Mouse (Mus musculus): ENCODE measurements around the gene Sipa1l2. TPM values are rescaled to one million over a fixed set of nuclear protein-coding genes. Genes with fewer than 3 reads are reported as not detected.

The Sipa1l2 gene
- 19.6 and 21.2 TPM in 2 replicates for polyA plus RNA-seq (2012; rRNA removed)

GRCm38 (mm10) chr8:125569533-125570365 lies at the start of gene Sipa1l2:
TSS of gene Sipa1l2 (minus strand) at chr8:125569808.
- peak within 1 kb of the TSS; percentile 87 for H3K27ac ChIP-seq (ENCODE audit: control insufficient read depth, insufficient read depth, low read depth, low read length)
- peaks cover 8% of the 10 kb centered on the region for H3K4me1 ChIP-seq (ENCODE audit: control insufficient read depth, insufficient read depth, low read length)
- TF ChIP-seq POLR2A (IDR thresholded peaks at IDR 0.05; ENCODE audit: control insufficient read depth, low read depth, low read length) (peak; percentile 65), CTCF (IDR thresholded peaks at IDR 0.05; ENCODE audit: control insufficient read depth, insufficient read depth, insufficient replicate concordance, low read depth, low read length) (no peak)
- no peaks in the 10 kb centered on the region for H3K27me3 ChIP-seq (ENCODE audit: control insufficient read depth, insufficient read depth, low read length)
- peak within 1 kb of the TSS; percentile 94 for H3K4me3 ChIP-seq (ENCODE audit: control insufficient read depth, low read depth, low read length)
- no peaks in the 10 kb centered on the region for H3K36me3 ChIP-seq (ENCODE audit: control insufficient read depth, insufficient read depth, low read length)

- Histone ChIP-seq H3K4me1 (ENCODE audit: control insufficient read depth, insufficient read depth, low read length) (peaks cover 2% of the 10 kb centered on the region; the same call in 1 of the 2 replicates), H3K27ac (ENCODE audit: control insufficient read depth, insufficient read depth, low read depth, low read length) (no peak overlapping the region), H3K36me3 (ENCODE audit: control insufficient read depth, insufficient read depth, low read length) (no peaks in the 10 kb centered on the region), H3K27me3 (ENCODE audit: control insufficient read depth, insufficient read depth, low read length) (no peaks in the 10 kb centered on the region), H3K4me3 (ENCODE audit: control insufficient read depth, low read depth, low read length) (peak overlapping the region; percentile 78)
- TF ChIP-seq POLR2A (IDR thresholded peaks at IDR 0.05; ENCODE audit: control insufficient read depth, low read depth, low read length) (0 out of 2 replicates have a peak, but pooled peaks have one; percentile 11), CTCF (IDR thresholded peaks at IDR 0.05; ENCODE audit: control insufficient read depth, insufficient read depth, insufficient replicate concordance, low read depth, low read length) (no peak)
Measured at GRCm38 (mm10) chr8:125618543-125619335, 49.1 kb upstream of the Sipa1l2 start.

- Histone ChIP-seq H3K27me3 (ENCODE audit: control insufficient read depth, insufficient read depth, low read length) (no peaks in the 10 kb centered on the region), H3K36me3 (ENCODE audit: control insufficient read depth, insufficient read depth, low read length) (no peaks in the 10 kb centered on the region), H3K4me3 (ENCODE audit: control insufficient read depth, low read depth, low read length) (no peak overlapping the region), H3K27ac (ENCODE audit: control insufficient read depth, insufficient read depth, low read depth, low read length) (no peak overlapping the region), H3K4me1 (ENCODE audit: control insufficient read depth, insufficient read depth, low read length) (peaks cover 2% of the 10 kb centered on the region; the same call in 1 of the 2 replicates)
- TF ChIP-seq CTCF (IDR thresholded peaks at IDR 0.05; ENCODE audit: control insufficient read depth, insufficient read depth, insufficient replicate concordance, low read depth, low read length) (no peak), POLR2A (IDR thresholded peaks at IDR 0.05; ENCODE audit: control insufficient read depth, low read depth, low read length) (no peak)
Measured at GRCm38 (mm10) chr8:125616935-125617334, 47.3 kb upstream of the Sipa1l2 start.

- H3K4me1 ChIP-seq (ENCODE audit: control insufficient read depth, insufficient read depth, low read length) = peaks cover 2% of the 10 kb centered on the region; the same call in 1 of the 2 replicates
- H3K27me3 ChIP-seq (ENCODE audit: control insufficient read depth, insufficient read depth, low read length) = no peaks in the 10 kb centered on the region
- no peak overlapping the region for H3K4me3 ChIP-seq (ENCODE audit: control insufficient read depth, low read depth, low read length)
- no peaks in the 10 kb centered on the region for H3K36me3 ChIP-seq (ENCODE audit: control insufficient read depth, insufficient read depth, low read length)
- TF ChIP-seq POLR2A (IDR thresholded peaks at IDR 0.05; ENCODE audit: control insufficient read depth, low read depth, low read length) (no peak), CTCF (IDR thresholded peaks at IDR 0.05; ENCODE audit: control insufficient read depth, insufficient read depth, insufficient replicate concordance, low read depth, low read length) (no peak)
- no peak overlapping the region for H3K27ac ChIP-seq (ENCODE audit: control insufficient read depth, insufficient read depth, low read depth, low read length)
Measured at GRCm38 (mm10) chr8:125616039-125616438, 46.4 kb upstream of the Sipa1l2 start.

GRCm38 (mm10) chr8:125613552-125613951 lies 43.9 kb upstream of the Sipa1l2 start:
- TF ChIP-seq CTCF (IDR thresholded peaks at IDR 0.05; ENCODE audit: control insufficient read depth, insufficient read depth, insufficient replicate concordance, low read depth, low read length) = no peak
- no peak for TF ChIP-seq POLR2A (IDR thresholded peaks at IDR 0.05; ENCODE audit: control insufficient read depth, low read depth, low read length)
- H3K27ac ChIP-seq (ENCODE audit: control insufficient read depth, insufficient read depth, low read depth, low read length) = no peak overlapping the region
- no peaks in the 10 kb centered on the region for H3K4me1 ChIP-seq (ENCODE audit: control insufficient read depth, insufficient read depth, low read length)
- H3K4me3 ChIP-seq (ENCODE audit: control insufficient read depth, low read depth, low read length) = no peak overlapping the region
- no peaks in the 10 kb centered on the region for H3K36me3 ChIP-seq (ENCODE audit: control insufficient read depth, insufficient read depth, low read length)
- no peaks in the 10 kb centered on the region for H3K27me3 ChIP-seq (ENCODE audit: control insufficient read depth, insufficient read depth, low read length)

- TF ChIP-seq POLR2A (IDR thresholded peaks at IDR 0.05; ENCODE audit: control insufficient read depth, low read depth, low read length) (no peak), CTCF (IDR thresholded peaks at IDR 0.05; ENCODE audit: control insufficient read depth, insufficient read depth, insufficient replicate concordance, low read depth, low read length) (no peak)
- Histone ChIP-seq H3K4me3 (ENCODE audit: control insufficient read depth, low read depth, low read length) (no peak overlapping the region), H3K36me3 (ENCODE audit: control insufficient read depth, insufficient read depth, low read length) (no peaks in the 10 kb centered on the region), H3K27me3 (ENCODE audit: control insufficient read depth, insufficient read depth, low read length) (no peaks in the 10 kb centered on the region), H3K27ac (ENCODE audit: control insufficient read depth, insufficient read depth, low read depth, low read length) (no peak overlapping the region), H3K4me1 (ENCODE audit: control insufficient read depth, insufficient read depth, low read length) (no peaks in the 10 kb centered on the region)
Measured at GRCm38 (mm10) chr8:125611799-125612560, 42.4 kb upstream of the Sipa1l2 start.
